Mouse (Mus musculus): ENCODE results near the gene Defa17.
"Not testable (repeated sequence)": the region's sequence is repeated elsewhere in the genome, so short reads cannot be mapped to it uniquely, and the experiment has no call there.

GRCm38 (mm10) chr8:21655480-21655879, at the start of gene Defa17:
- not testable (repeated sequence) for TF ChIP-seq CTCF (IDR thresholded peaks at IDR 0.05; ENCODE audit: control insufficient read depth, insufficient read depth, insufficient replicate concordance, low read depth, low read length); POLR2A (IDR thresholded peaks at IDR 0.05; ENCODE audit: control insufficient read depth, low read depth, low read length)
